Mouse (Mus musculus) G1E (cell line): ENCODE results near the gene Arfgap2. TPM values are rescaled to one million over a fixed set of nuclear protein-coding genes. Genes with fewer than 3 reads are reported as not detected.

ENCODE experiments used
- ATAC-seq: 2 replicates; pipeline ENCODE4 v1.8.0; 2016; ENCODE audit warnings: mild to moderate bottlenecking; ENCODE audit not compliant: insufficient number of reproducible peaks, poor library complexity, low FRiP score, severe bottlenecking; ENCODE audit errors: extremely low read depth
- DNase-seq: peaks from one replicate; pipeline ENCODE4 v3.0.0; 2012; ENCODE audit warnings: low spot score
- H3K27me3 ChIP-seq: 2 replicates; pipeline ENCODE4 v1.6.1; 2012; ENCODE audit warnings: mild to moderate bottlenecking, low read length, inconsistent platforms; ENCODE audit not compliant: insufficient read depth
- H3K36me3 ChIP-seq: replicated peaks from 2 replicates; pipeline ENCODE3; 2012; ENCODE audit warnings: mild to moderate bottlenecking, inconsistent platforms
- H3K4me1 ChIP-seq: 2 replicates; pipeline ENCODE4 v1.6.1; 2012; ENCODE audit warnings: low read depth, low read length, inconsistent platforms, mixed read lengths; ENCODE audit not compliant: insufficient read depth
- H3K4me3 ChIP-seq: 2 replicates; pipeline ENCODE4 v1.5.1; 2012; ENCODE audit warnings: low read depth, mild to moderate bottlenecking, inconsistent platforms, low read length, moderate library complexity, mixed read lengths
- H3K9me3 ChIP-seq: replicated peaks from 2 replicates; pipeline ENCODE4 v1.6.1; 2012; ENCODE audit warnings: inconsistent platforms
- CTCF ChIP-seq: IDR thresholded peaks from 2 replicates; pipeline ENCODE4 v1.5.1; 2012; ENCODE audit warnings: low read depth, low read length, inconsistent platforms, mixed read lengths
- GATA1 ChIP-seq: IDR thresholded peaks from 2 replicates; pipeline ENCODE4 v1.6.1; 2012; ENCODE audit warnings: borderline replicate concordance, low read length, inconsistent platforms, mixed read lengths
- GATA2 ChIP-seq: IDR thresholded peaks from 2 replicates; pipeline ENCODE4 v1.6.1; 2012; ENCODE audit warnings: low read depth, low read length, inconsistent platforms, borderline replicate concordance
- POLR2AphosphoS5 ChIP-seq: IDR thresholded peaks from 2 replicates; pipeline ENCODE4 v1.6.1; 2012; ENCODE audit warnings: low read depth, low read length, inconsistent platforms; ENCODE audit not compliant: insufficient replicate concordance
- TAL1 ChIP-seq: conservative IDR thresholded peaks from 2 replicates; pipeline ENCODE4 v1.6.1; 2012; ENCODE audit warnings: low read depth, low read length, inconsistent platforms, mixed read lengths
- polyA plus RNA-seq: library from polyadenylated mRNA; stranded (reverse); fragments of >175 nt; gene quantifications from 2 replicates; pipeline ENCODE4 v1.2.3, GENCODE M21; 2012
- total RNA-seq, 2 experiments: library from RNA; stranded (forward) in 1 of 2; stranded (reverse) in 1 of 2; fragments of 200-1000 nt in 1 of 2; fragments of >200 nt in 1 of 2; fragmentation: Nextera tagmentation in 1 of 2; gene quantifications; 2 replicates each; pipeline ENCODE4 v1.2.3; 2014 to 2017

The Arfgap2 gene
- total and polyA plus RNA-seq, 3 experiments = 42.1 to 53.0 (median 48.5) TPM

DNA sequence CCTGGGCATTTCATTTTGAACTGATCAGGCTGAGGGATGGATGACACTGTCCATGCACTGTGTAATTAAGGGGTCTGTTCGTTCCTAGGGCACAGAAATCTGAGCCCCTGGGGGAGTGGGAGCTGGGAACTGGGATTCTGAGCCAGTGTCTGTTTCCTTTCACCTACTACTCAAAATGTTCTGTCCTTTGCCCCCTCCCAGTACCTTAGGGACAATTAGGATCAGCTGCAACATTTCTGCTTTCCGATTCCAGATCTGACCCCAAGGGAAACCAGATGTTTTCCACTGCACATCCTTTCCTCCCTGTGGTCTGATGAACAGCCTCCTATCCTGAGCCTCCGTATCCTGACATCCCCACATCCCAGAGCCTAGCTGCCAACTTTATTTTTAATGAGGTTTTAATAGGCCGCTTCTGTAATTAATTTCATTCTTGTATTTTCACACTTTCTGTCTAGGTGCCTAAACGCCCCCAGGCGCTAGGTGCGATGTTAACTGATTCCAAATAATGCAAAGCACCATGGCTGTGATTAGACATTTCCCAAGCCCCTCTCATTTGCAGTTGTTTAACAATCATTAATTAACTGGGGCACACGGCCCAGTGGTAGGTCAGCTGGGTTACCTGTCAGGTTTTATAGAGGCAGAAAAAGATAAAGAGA is 9.9 kb upstream of the Arfgap2 start:
- Histone ChIP-seq H3K4me1 (peaks cover 35% of the 10 kb centered on the region), H3K36me3 (no peaks in the 10 kb centered on the region), H3K4me3 (no peak overlapping the region), H3K9me3 (no peaks in the 10 kb centered on the region), H3K27me3 (peaks cover 86% of the 10 kb centered on the region)
- TF ChIP-seq GATA2 = no peak
- no peak for TF ChIP-seq CTCF
- no peak for TF ChIP-seq TAL1
- TF ChIP-seq POLR2AphosphoS5 = no peak
- no peak for TF ChIP-seq GATA1
- no peak for DNase-seq
- ATAC-seq = no peak

DNA sequence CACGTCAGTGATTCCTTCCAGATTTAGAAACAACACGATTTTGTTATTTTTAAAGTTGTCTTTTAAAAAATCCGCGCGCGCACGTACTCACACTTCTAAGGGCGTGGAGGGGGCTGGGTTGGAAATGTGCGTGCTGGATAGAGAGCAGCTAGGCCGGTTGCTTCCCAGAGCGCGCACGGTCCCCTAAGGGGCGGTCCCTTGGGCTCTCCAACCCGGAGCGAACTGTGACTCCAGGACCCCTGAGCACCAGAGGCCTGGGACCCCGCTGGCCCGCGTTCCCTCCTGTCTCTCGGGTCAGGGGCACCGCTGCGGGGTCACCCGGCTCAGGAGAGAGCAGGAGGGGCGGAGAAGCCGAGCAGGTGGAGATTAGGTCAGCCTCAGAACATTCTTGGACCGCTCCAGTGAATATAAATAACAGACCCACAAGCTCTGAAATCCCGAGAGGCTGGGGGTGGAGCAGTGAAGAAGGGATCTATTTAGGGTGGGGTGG is 9.1 kb upstream of the Arfgap2 start, which contains the start of gene Pacsin3:
Pacsin3 (plus strand) TSS at position 294 of the 490 bp plus-strand sequence.
- no peak for TF ChIP-seq GATA2
- TF ChIP-seq GATA1 = no peak
- TF ChIP-seq CTCF = no peak
- TF ChIP-seq TAL1 = no peak
- TF ChIP-seq POLR2AphosphoS5 = no peak
- ATAC-seq (no peak), DNase-seq (no peak)
- Histone ChIP-seq H3K9me3 (no peaks in the 10 kb centered on the region), H3K36me3 (no peaks in the 10 kb centered on the region), H3K27me3 (peaks cover 94% of the 10 kb centered on the region), H3K4me3 (peak within 1 kb of the TSS; percentile 69), H3K4me1 (peaks cover 31% of the 10 kb centered on the region)

DNA sequence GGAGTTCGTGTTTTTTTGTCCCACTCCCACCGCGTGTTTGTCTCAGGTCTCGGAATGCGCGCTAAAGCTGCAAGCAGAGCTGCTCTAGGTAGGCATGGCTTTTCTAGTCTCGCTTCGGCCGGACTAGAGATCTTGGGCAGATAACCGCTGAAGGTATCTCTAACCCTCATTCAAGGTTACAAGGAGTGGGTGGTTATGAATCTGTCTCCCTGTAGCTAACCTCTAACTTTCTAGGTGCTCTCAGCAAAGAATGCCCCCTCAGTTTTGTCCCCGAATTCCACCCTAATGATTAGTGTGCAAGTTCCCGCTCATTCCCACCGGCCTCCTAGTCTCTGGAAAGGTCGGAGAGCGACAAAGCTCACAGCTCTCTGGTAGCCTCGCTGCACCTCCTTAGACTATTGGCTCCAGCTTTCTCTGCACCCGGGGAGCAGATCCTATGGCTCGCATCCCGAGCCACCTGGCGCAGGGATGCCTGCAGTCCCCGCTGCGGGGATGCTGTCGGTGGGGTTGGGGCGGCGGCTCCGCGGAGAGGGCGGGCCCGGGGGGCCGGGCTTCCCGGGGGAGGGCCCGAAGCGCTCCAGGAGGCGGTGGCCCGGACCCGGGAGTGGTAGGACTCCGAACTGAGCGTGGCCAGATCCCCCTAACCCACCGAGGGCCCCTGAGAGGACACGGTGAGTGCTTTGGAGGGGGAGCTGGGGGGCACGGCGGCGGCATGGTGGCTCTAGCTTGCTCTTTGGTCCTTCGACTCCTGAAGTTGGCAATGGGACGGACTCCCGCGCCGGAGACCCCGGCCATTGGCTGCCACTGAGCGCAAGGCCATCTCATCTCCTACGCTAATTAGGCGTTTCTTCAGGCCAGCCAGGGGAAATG is 8.3 kb upstream of the Arfgap2 start:
- DNase-seq (no peak), ATAC-seq (no peak)
- TF ChIP-seq TAL1 (no peak), POLR2AphosphoS5 (no peak), GATA1 (no peak), CTCF (no peak), GATA2 (no peak)
- Histone ChIP-seq H3K27me3 (peaks cover 96% of the 10 kb centered on the region), H3K36me3 (no peaks in the 10 kb centered on the region), H3K4me1 (peaks cover 34% of the 10 kb centered on the region), H3K4me3 (peak overlapping the region; percentile 69), H3K9me3 (no peaks in the 10 kb centered on the region)

GRCm38 (mm10) chr2:91257126-91257980 is 7.4 kb upstream of the Arfgap2 start:
- Histone ChIP-seq H3K4me1 (peaks cover 29% of the 10 kb centered on the region), H3K27me3 (peaks cover 92% of the 10 kb centered on the region), H3K36me3 (no peaks in the 10 kb centered on the region), H3K9me3 (no peaks in the 10 kb centered on the region), H3K4me3 (peak overlapping the region; percentile 69)
- TF ChIP-seq POLR2AphosphoS5 (no peak), GATA1 (no peak), CTCF (no peak), TAL1 (no peak), GATA2 (no peak)
- DNase-seq (no peak), ATAC-seq (no peak)

- ATAC-seq (no peak), DNase-seq (no peak)
- Histone ChIP-seq H3K9me3 (no peaks in the 10 kb centered on the region), H3K4me1 (peaks cover 24% of the 10 kb centered on the region), H3K27me3 (peaks cover 91% of the 10 kb centered on the region), H3K4me3 (no peak overlapping the region), H3K36me3 (no peaks in the 10 kb centered on the region)
- TF ChIP-seq GATA1 = no peak
Measured at GRCm38 (mm10) chr2:91258054-91258453, 6.7 kb upstream of the Arfgap2 start.
